Mouse (Mus musculus) midbrain, embryonic 14.5 days (tissue): Measurements from ENCODE around the gene Trim62. TPM values are rescaled to one million over a fixed set of nuclear protein-coding genes. Genes with fewer than 3 reads are reported as not detected.
A peak's percentile ranks its signal among the peaks of the same experiment; 100 is the strongest.

Source experiments
- ATAC-seq: fragments of 200-750 bp; cut with Nextera tagmentation; 2 replicates; pipeline ENCODE4 v1.8.0; 2017; ENCODE audit warnings: moderate number of reproducible peaks, moderate library complexity; ENCODE audit not compliant: low FRiP score, low TSS enrichment
- DNase-seq: peaks from one replicate; pipeline ENCODE4 v3.0.0-alpha.2; 2015
- H3K27ac ChIP-seq: fragments of 300-500 bp; sonication (generic); replicated peaks from 2 replicates; pipeline ENCODE4 v1.5.1; 2014; ENCODE audit warnings: mild to moderate bottlenecking, low read depth, low read length, moderate library complexity
- H3K27me3 ChIP-seq: fragments of 300-500 bp; sonication (generic); 2 replicates; pipeline ENCODE4 v1.6.1; 2014; ENCODE audit warnings: low read length, control low read depth, mixed read lengths; ENCODE audit not compliant: control insufficient read depth, insufficient read depth
- H3K36me3 ChIP-seq: fragments of 300-500 bp; sonication (generic); 2 replicates; pipeline ENCODE4 v1.6.1; 2014; ENCODE audit warnings: low read length, control low read depth; ENCODE audit not compliant: control insufficient read depth, insufficient read depth
- H3K4me1 ChIP-seq: fragments of 300-500 bp; sonication (generic); 2 replicates; pipeline ENCODE4 v1.6.1; 2014; ENCODE audit warnings: mild to moderate bottlenecking, antibody characterized with exemption, low read length, control low read depth; ENCODE audit not compliant: control insufficient read depth, insufficient read depth
- H3K4me2 ChIP-seq: fragments of 300-500 bp; sonication (generic); 2 replicates; pipeline ENCODE4 v1.6.1; 2014; ENCODE audit warnings: mild to moderate bottlenecking, low read length, moderate library complexity
- H3K4me3 ChIP-seq: fragments of 300-500 bp; sonication (generic); replicated peaks from 2 replicates; pipeline ENCODE4 v1.5.1; 2014; ENCODE audit warnings: low read depth, low read length
- H3K9ac ChIP-seq: fragments of 300-500 bp; sonication (generic); replicated peaks from 2 replicates; pipeline ENCODE4 v1.6.1; 2014; ENCODE audit warnings: mild to moderate bottlenecking, low read length, moderate library complexity
- H3K9me3 ChIP-seq: fragments of 300-500 bp; sonication (generic); 2 replicates; pipeline ENCODE4 v1.6.1; 2016; ENCODE audit warnings: low read length, control low read depth, mixed read lengths; ENCODE audit not compliant: control insufficient read depth
- WGBS: fragments of 180-500 bp; shearing (Covaris S2); extraction: QIAGEN DNeasy Blood & Tissue Kit; methylation state at CpG from one replicate; pipeline ENCODE4 v1.1.7; 2014; 5-methylcytosine and 5-hydroxymethylcytosine counted together
- polyA plus RNA-seq: library from polyadenylated mRNA; unstranded; fragments of >200 nt; fragmentation: Nextera tagmentation; extraction: Ambion mirVana; gene quantifications from 2 replicates; pipeline ENCODE4 v1.2.1, GENCODE M21; 2014

The Trim62 gene
- polyA plus RNA-seq, 1 experiment from 2014 or later, result 27.3 TPM

DNA sequence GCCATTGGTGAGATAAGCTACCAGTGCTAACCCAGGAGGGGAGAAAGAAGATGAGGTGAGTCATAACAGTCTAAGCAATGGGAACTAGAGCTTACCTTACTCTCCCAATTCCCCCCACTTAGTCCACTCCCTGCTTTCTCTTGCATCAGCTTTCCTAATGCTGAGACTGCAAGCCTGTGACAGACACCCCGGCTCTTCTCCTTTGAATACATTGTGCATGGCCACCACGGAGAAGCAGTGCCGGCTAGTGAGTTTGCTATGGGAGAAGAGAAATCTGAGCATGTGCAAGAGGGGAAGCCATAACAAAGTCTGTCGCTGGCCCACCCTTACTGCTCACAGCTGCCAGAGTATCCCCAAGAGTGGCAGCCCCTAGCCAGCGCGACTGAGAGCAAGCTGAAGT, 5.9 kb upstream of the Trim62 start:
- H3K4me2 ChIP-seq, result no peak overlapping the region
- no peaks in the 10 kb centered on the region for H3K9me3 ChIP-seq
- ATAC-seq (no peak), DNase-seq (peak; percentile 41)
- no peaks in the 10 kb centered on the region; the same call in 1 of the 2 replicates for H3K27me3 ChIP-seq
- H3K27ac ChIP-seq, result 0 out of 2 replicates have a peak overlapping the region, but pooled peaks have one; percentile 5
- H3K36me3 ChIP-seq, result no peaks in the 10 kb centered on the region
- H3K4me1 ChIP-seq, result peaks cover 17% of the 10 kb centered on the region
- 16% methylated on average over 6 of the region's 6 CpGs for WGBS
- H3K4me3 ChIP-seq, result no peak overlapping the region
- no peak overlapping the region for H3K9ac ChIP-seq

DNA sequence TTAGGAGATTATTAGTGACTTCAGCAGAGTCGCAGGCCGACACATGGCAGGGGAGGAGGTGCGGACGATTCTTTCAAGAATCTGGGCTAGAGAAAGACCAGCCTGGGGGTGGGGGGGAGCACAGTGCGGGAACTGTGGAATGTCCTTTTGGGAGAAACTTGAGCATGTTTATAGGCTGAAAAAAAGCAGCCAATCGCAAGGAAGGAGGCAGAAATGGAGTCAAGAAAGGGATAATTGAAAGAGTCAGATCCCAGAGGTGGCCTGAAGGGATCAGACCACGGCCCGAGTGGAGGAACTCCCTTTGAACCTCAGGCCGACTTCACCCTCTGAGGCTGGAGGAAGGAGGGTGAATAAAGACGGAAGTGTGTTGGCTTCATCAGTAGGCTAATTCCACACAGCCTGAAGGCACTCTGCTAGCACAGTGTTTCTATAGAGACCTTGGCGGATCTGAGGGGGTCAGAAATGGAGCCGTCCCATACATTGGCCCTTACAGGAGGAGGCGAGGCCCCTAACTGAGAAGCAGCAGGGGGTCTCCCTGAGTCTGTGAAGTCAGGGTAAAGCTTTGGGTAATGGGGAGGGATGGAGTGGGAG, 4.4 kb upstream of the Trim62 start:
- Histone ChIP-seq H3K27ac (peak overlapping the region; percentile 55), H3K27me3 (no peaks in the 10 kb centered on the region; the same call in 1 of the 2 replicates), H3K4me1 (peaks cover 21% of the 10 kb centered on the region), H3K36me3 (no peaks in the 10 kb centered on the region), H3K4me3 (no peak overlapping the region), H3K9ac (no peak overlapping the region), H3K9me3 (no peaks in the 10 kb centered on the region), H3K4me2 (no peak overlapping the region; the same call in 1 of the 2 replicates)
- peak; percentile 53 for DNase-seq
- ATAC-seq, result no peak
- 8% methylated on average over 13 of the region's 13 CpGs for WGBS

DNA sequence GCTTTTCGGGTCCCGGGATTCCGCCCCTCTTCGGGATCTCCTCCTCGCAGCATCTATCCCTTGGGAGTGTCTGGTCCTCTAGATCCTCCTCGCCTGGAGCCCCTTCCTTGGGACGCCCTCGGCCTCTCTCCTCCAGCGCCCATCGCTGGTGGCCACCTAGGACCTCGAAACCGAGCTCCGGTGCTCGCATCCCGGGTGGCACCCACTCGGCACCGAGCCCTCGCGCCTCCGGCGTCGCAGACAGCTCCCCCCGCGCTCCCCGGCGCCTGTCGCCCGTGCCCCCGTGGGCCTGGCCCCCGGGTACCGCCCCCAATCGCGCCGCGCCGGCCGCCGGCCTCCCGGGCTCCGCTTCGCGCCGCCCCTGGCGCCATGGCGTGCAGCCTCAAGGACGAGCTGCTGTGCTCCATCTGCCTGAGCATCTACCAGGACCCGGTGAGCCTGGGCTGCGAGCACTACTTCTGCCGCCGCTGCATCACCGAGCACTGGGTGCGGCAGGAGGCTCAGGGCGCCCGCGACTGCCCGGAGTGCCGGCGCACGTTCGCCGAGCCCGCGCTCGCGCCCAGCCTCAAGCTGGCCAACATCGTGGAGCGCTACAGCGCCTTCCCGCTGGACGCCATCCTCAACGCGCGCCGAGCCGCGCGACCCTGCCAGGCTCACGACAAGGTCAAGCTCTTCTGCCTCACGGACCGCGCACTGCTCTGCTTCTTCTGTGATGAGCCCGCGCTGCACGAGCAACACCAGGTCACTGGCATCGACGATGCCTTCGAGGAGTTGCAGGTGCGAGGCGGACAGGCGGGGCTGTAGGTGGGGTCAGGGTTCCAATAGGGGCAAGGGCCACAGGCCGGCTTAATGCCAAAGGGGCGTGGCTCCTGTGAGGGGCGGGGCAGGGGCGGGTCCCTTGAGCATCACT, 676 bp downstream of the Trim62 start:
- H3K27ac ChIP-seq, result peak overlapping the region; percentile 83
- H3K36me3 ChIP-seq, result 0 out of 2 replicates have a peak, but pooled peaks cover 2% of the 10 kb centered on the region
- under 1% methylated on average over 89 of the region's 94 CpGs for WGBS
- no peaks in the 10 kb centered on the region for H3K27me3 ChIP-seq
- DNase-seq (peak; percentile 73), ATAC-seq (peak; percentile 60)
- no peaks in the 10 kb centered on the region for H3K9me3 ChIP-seq
- peak overlapping the region; percentile 95 for H3K4me2 ChIP-seq
- peak overlapping the region; percentile 85 for H3K9ac ChIP-seq
- peaks cover 44% of the 10 kb centered on the region for H3K4me1 ChIP-seq
- peak overlapping the region; percentile 77 for H3K4me3 ChIP-seq

DNA sequence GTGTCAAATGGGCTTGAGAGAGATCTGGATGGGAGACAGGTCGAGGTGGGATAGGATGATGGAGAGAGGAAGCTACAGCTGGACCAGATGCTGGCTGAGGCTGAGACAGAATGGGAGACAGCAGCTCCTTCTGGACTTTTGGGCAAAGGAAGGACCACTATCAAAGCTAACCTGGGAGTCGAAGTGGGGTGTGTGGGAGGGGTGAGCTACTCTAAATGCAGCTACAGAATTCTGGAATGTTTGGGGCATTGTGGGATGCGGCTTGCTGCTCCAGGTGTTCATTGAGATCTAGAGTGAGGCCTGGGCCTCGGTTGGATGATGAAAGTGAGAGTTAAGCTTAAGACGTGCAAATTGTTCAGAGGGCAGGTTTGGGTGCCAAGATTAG, 1.3 kb downstream of the Trim62 start:
- Histone ChIP-seq H3K4me3 (peak overlapping the region; percentile 77), H3K36me3 (0 out of 2 replicates have a peak, but pooled peaks cover 2% of the 10 kb centered on the region), H3K27ac (peak overlapping the region; percentile 83), H3K4me1 (peaks cover 38% of the 10 kb centered on the region), H3K9ac (peak overlapping the region; percentile 85), H3K9me3 (no peaks in the 10 kb centered on the region), H3K27me3 (no peaks in the 10 kb centered on the region), H3K4me2 (peak overlapping the region; percentile 95)
- ATAC-seq (peak; percentile 28; the same call in 1 of the 2 replicates), DNase-seq (no peak)
- 54% methylated on average over 5 of the region's 5 CpGs for WGBS

DNA sequence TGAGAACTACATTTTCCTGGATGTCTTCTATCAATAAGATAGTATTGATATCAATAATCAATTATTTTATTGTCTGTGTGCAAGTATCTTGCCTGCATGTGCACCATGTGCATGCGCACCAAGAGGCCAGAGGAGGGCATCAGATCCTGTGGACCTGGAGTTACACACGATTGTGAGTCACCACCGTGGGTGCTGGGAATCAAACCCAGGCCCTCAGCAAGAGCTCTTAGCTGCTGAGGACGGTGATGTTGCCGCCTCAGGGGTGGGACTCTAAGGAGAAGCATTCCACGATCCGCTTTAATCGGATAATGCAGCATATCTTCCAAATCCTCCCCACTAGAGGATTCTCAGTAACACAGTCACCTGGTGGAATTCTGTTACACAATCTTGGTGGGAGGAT, 2.2 kb downstream of the Trim62 start:
- Histone ChIP-seq H3K9ac (no peak overlapping the region), H3K4me3 (no peak overlapping the region), H3K4me1 (peaks cover 37% of the 10 kb centered on the region), H3K4me2 (peak overlapping the region; percentile 95; the same call in 1 of the 2 replicates), H3K9me3 (no peaks in the 10 kb centered on the region), H3K27ac (no peak overlapping the region), H3K36me3 (0 out of 2 replicates have a peak, but pooled peaks cover 2% of the 10 kb centered on the region), H3K27me3 (no peaks in the 10 kb centered on the region)
- 92% methylated on average over 8 of the region's 8 CpGs for WGBS
- no peak for ATAC-seq
- no peak for DNase-seq

DNA sequence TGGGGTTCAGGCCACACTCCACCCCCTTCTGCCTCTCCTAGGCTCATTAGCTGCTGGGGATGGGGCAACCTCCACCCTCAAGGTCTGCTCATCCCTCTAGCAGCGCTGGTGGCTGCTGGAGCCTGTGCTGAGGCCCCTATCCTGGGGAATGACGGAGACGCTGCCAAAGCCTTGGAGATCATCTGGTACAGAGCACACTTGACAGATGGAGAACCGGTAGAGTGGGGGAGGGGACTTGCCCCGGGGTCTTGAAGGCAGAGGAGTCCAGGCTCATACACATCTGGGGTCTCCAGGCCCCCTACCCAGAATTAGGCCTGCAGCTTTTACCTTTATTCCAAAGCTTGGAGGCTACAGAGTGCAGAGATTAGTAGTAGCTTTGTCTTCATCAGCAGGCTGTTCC, 3.2 kb downstream of the Trim62 start:
- H3K27me3 ChIP-seq, result no peaks in the 10 kb centered on the region
- peaks cover 37% of the 10 kb centered on the region for H3K4me1 ChIP-seq
- H3K36me3 ChIP-seq, result 0 out of 2 replicates have a peak, but pooled peaks cover 2% of the 10 kb centered on the region
- no peak overlapping the region for H3K27ac ChIP-seq
- WGBS, result 33% methylated on average over 5 of the region's 5 CpGs
- ATAC-seq (no peak), DNase-seq (no peak)
- no peak overlapping the region for H3K4me3 ChIP-seq
- no peak overlapping the region for H3K9ac ChIP-seq
- H3K4me2 ChIP-seq, result peak overlapping the region; percentile 33
- no peaks in the 10 kb centered on the region for H3K9me3 ChIP-seq

DNA sequence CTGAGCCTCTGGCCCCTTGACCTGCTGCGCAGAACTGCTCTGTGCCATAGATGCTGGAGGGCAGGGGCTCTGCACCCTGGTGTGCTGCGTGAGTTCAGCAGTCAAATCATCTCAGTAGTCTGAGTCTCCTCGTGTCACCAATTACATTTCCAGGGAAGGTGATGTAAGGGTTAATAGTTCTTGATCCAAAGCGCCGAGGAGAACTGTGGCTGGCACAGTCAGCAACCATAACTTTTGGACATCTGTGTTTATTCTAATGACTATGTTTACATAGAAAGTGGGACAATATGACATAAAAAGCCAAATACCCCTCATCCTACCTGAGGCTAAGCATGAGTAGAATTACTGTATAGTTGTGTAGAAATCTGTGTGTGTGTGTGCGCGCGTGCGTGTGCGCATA, 3.6 kb downstream of the Trim62 start:
- peaks cover 37% of the 10 kb centered on the region for H3K4me1 ChIP-seq
- H3K9me3 ChIP-seq, result no peaks in the 10 kb centered on the region
- 66% methylated on average over 10 of the region's 10 CpGs for WGBS
- DNase-seq (no peak), ATAC-seq (no peak)
- H3K36me3 ChIP-seq, result 0 out of 2 replicates have a peak, but pooled peaks cover 2% of the 10 kb centered on the region
- peak overlapping the region; percentile 33 for H3K4me2 ChIP-seq
- H3K27ac ChIP-seq, result no peak overlapping the region
- no peak overlapping the region for H3K9ac ChIP-seq
- H3K27me3 ChIP-seq, result no peaks in the 10 kb centered on the region
- H3K4me3 ChIP-seq, result no peak overlapping the region

DNA sequence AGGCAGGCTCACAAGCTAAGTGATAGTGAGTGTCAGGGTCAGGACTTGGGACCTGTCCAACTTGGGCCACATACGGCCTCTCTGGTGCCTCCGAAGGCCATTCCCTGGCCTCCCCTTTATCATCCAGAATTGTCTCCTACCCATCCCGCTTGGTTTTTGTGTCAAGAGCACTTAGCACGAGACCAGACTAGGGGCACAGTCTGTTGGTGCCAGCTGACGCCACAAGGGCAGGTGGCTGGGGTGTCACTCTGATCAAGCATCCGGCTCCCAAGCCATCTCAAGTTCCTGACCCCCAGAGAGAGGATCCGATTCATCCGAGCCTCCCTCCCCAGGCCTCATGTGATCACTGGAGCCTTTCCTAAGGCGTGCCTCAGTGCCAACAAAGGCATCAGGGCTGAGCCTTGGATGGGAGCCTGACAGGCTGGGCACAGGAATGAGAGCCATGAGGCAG, 4.3 kb downstream of the Trim62 start:
- DNase-seq, result peak; percentile 55
- 31% methylated on average over 9 of the region's 9 CpGs for WGBS

More for the DNA sequence above, 4.3 kb downstream of the Trim62 start:
- no peaks in the 10 kb centered on the region for H3K9me3 ChIP-seq
- 0 out of 2 replicates have a peak overlapping the region, but pooled peaks have one; percentile 3 for H3K4me2 ChIP-seq
- no peak overlapping the region for H3K4me3 ChIP-seq
- H3K27me3 ChIP-seq, result no peaks in the 10 kb centered on the region
- 0 out of 2 replicates have a peak, but pooled peaks cover 2% of the 10 kb centered on the region for H3K36me3 ChIP-seq
- H3K27ac ChIP-seq, result peak overlapping the region; percentile 41
- H3K4me1 ChIP-seq, result peaks cover 36% of the 10 kb centered on the region
- no peak for ATAC-seq
- peak overlapping the region; percentile 23; the same call in 1 of the 2 replicates for H3K9ac ChIP-seq
